Mouse (Mus musculus) midbrain, postnatal 0 days (tissue): ENCODE data around the gene Slx1b. TPM values are rescaled to one million over a fixed set of nuclear protein-coding genes. Genes with fewer than 3 reads are reported as not detected.

Experiments
- ATAC-seq: fragments of 200-750 bp; cut with Nextera tagmentation; 2 replicates; pipeline ENCODE4 v1.8.0; 2017; ENCODE audit warnings: moderate number of reproducible peaks, mild to moderate bottlenecking, moderate TSS enrichment, moderate library complexity; ENCODE audit not compliant: low FRiP score
- DNase-seq: peaks from one replicate; pipeline ENCODE4 v3.0.0-alpha.2; 2015; ENCODE audit warnings: low spot score
- H3K27ac ChIP-seq: fragments of 300-500 bp; sonication (generic); 2 replicates; pipeline ENCODE4 v1.5.1; 2014; ENCODE audit warnings: low read depth, mild to moderate bottlenecking, low read length, mixed read lengths
- H3K27me3 ChIP-seq: fragments of 300-500 bp; sonication (generic); 2 replicates; pipeline ENCODE4 v1.6.1; 2014; ENCODE audit warnings: low read length, control low read depth, mixed read lengths; ENCODE audit not compliant: insufficient read depth
- H3K36me3 ChIP-seq: fragments of 300-500 bp; sonication (generic); 2 replicates; pipeline ENCODE4 v1.6.1; 2014; ENCODE audit warnings: low read length, control low read depth, mixed read lengths; ENCODE audit not compliant: insufficient read depth
- H3K4me1 ChIP-seq: fragments of 300-500 bp; sonication (generic); 2 replicates; pipeline ENCODE4 v1.6.1; 2014; ENCODE audit warnings: mild to moderate bottlenecking, control low read depth, antibody characterized with exemption, low read length, mixed read lengths; ENCODE audit not compliant: insufficient read depth
- H3K4me2 ChIP-seq: fragments of 300-500 bp; sonication (generic); 2 replicates; pipeline ENCODE4 v1.6.1; 2014; ENCODE audit warnings: low read depth, mild to moderate bottlenecking, low read length, mixed read lengths; ENCODE audit not compliant: poor library complexity, severe bottlenecking
- H3K4me3 ChIP-seq: fragments of 300-500 bp; sonication (generic); 2 replicates; pipeline ENCODE4 v1.5.1; 2014; ENCODE audit warnings: low read depth, mild to moderate bottlenecking, low read length, moderate library complexity
- H3K9ac ChIP-seq: fragments of 300-500 bp; sonication (generic); replicated peaks from 2 replicates; pipeline ENCODE4 v1.6.1; 2014; ENCODE audit warnings: mild to moderate bottlenecking, low read length, moderate library complexity, mixed read lengths; ENCODE audit not compliant: poor library complexity, severe bottlenecking
- H3K9me3 ChIP-seq: fragments of 300-500 bp; sonication (generic); 2 replicates; pipeline ENCODE4 v1.6.1; 2016; ENCODE audit warnings: low read length, control low read depth
- CTCF ChIP-seq: IDR thresholded peaks from 2 replicates; pipeline ENCODE4 v1.5.1; 2016; ENCODE audit warnings: antibody characterized with exemption, mild to moderate bottlenecking
- WGBS: fragments of 180-500 bp; shearing (Covaris S2); extraction: QIAGEN DNeasy Blood & Tissue Kit; methylation state at CpG from one replicate; pipeline ENCODE4 v1.1.7; 2014; 5-methylcytosine and 5-hydroxymethylcytosine counted together
- polyA plus RNA-seq: library from polyadenylated mRNA; unstranded; fragments of >200 nt; fragmentation: Nextera tagmentation; extraction: Ambion mirVana; gene quantifications from 2 replicates; pipeline ENCODE4 v1.2.1, GENCODE M21; 2015
- total RNA-seq: library from RNA; depleted of rRNA; stranded (reverse); fragments of >200 nt; gene quantifications from 2 replicates; pipeline ENCODE4 v1.2.3, GENCODE M21; 2014

Slx1b gene
- total and polyA plus RNA-seq, 2 experiments from 2014 or later, result 10.9 to 25.0 TPM

DNA sequence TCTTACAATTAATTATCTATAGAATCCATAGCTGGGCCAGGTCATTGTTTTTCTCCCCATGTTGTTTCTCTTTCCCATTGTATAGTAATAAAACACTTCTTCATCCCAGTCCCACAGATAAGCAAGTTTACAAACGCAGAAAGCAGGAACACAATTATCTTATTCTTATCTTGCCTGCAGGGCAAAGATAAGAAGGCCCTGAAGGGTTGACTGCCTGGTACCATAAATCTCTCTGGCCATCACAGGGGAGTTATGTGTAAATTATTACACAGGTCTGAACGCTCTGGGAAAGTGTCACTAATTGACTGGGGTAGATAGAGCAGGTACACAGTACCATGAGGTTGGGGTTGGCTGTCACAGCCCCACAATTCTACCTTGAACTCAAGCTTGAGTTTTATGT lies 44.7 kb downstream of the Slx1b start:
- H3K4me3 ChIP-seq, result no peak overlapping the region
- H3K36me3 ChIP-seq, result no peaks in the 10 kb centered on the region
- no peak overlapping the region for H3K4me2 ChIP-seq
- H3K9ac ChIP-seq, result no peak overlapping the region
- 77% methylated on average over 2 of the region's 2 CpGs for WGBS
- ATAC-seq (no peak), DNase-seq (no peak)
- H3K9me3 ChIP-seq, result no peaks in the 10 kb centered on the region
- no peak overlapping the region for H3K27ac ChIP-seq
- no peak for TF ChIP-seq CTCF
- no peaks in the 10 kb centered on the region for H3K4me1 ChIP-seq
- no peaks in the 10 kb centered on the region for H3K27me3 ChIP-seq

DNA sequence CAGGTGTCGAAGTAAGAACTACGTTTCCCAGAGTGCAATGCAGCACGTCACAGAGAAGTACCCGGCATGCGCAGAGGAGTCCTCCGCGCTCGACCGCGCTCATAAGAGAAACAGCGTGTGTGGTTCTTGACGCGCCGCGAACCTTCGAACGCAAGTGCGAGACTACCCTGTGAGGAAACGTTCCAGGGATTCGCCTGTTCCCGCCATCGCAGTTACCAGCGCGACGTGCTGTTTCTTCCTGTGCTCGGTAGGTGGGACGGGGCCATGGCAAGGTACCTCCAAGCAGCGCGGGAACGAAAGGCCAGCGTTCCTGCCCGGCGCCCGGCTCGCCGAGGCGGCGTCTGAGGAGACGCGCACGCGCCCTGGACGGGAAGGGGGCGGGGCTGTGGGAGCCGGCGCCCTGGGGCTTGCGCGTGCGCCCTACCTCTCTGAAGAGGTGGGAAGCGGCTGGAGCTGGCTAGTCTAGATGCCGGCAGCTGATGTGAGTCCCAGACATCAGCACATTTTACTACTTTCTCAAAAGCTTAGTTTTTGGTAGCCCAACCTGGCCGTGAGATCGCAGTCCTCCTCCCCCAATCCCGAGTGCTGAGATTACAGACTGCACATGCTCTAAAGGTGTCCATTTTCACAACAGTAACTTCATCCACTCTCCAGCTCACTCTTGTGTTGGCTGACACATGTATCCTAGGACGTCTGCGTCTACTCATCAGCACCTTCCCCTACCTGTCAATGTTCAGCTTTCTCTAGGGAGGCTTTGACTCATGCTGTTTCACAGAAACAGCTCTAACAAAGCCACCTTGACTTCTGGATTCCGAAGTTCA lies 46.1 kb downstream of the Slx1b start, which contains the start of gene Sgf29:
Gene Sgf29, plus strand, starts transcription at position 79 of the 821 bp plus-strand sequence.
- H3K9ac ChIP-seq, result peak within 1 kb of the TSS; percentile 73
- WGBS, result 1% methylated on average over 53 of the region's 57 CpGs
- peak; percentile 97 for ATAC-seq
- H3K27me3 ChIP-seq, result no peaks in the 10 kb centered on the region
- TF ChIP-seq CTCF, result peak; percentile 10; the same call in 1 of the 2 replicates
- no peaks in the 10 kb centered on the region for H3K9me3 ChIP-seq
- H3K27ac ChIP-seq, result peak within 1 kb of the TSS; percentile 91
- no peaks in the 10 kb centered on the region for H3K36me3 ChIP-seq
- H3K4me2 ChIP-seq, result peak within 1 kb of the TSS; percentile 66
- peak; percentile 95 for DNase-seq
- H3K4me1 ChIP-seq, result no peaks in the 10 kb centered on the region
- H3K4me3 ChIP-seq, result peak within 1 kb of the TSS; percentile 56

DNA sequence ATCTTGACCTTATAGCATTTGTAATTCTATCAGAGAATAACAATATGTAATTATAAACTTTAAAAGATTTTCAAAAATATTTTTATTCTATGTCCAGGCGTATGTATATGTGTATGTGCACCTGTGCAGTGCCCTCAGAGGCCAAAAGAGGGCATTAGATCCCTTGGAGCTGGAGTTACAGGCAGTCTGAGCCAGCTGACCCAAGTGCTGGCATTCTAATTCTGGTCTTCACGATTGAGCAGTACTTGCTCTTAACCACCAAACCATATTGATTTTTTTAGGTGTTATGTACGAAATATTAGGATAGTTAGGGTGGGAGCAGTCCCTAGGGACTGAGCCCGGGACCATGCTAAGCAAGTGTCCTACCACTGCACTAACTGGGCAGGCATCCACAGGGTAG lies 47.1 kb downstream of the Slx1b start:
- no peak for DNase-seq
- peak overlapping the region; percentile 73; the same call in 1 of the 2 replicates for H3K9ac ChIP-seq

DNA sequence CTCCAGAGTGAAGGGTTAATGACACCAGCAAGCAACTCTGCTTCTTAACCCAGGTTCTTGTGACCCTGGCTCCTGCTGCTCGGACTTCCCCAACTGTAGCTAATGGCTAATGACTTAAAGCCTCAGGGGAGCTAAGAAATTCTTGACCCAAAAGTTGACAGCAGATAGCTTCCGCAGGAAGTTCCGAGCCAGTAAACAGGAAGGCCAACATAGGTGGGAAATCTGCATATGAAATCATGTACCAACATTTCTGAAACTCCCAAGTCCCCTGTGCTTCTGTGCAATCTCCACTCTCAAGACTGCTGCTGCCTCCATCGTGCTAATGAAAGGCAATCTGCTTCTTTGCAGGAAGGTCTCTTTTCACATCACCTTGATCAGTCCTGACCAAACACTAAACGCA lies 49.9 kb downstream of the Slx1b start:
- no peaks in the 10 kb centered on the region for H3K9me3 ChIP-seq
- H3K36me3 ChIP-seq, result no peaks in the 10 kb centered on the region
- no peak overlapping the region for H3K9ac ChIP-seq
- H3K4me3 ChIP-seq, result no peak overlapping the region
- TF ChIP-seq CTCF, result no peak
- no peaks in the 10 kb centered on the region for H3K4me1 ChIP-seq
- WGBS, result 74% methylated on average over 5 of the region's 5 CpGs
- DNase-seq, result no peak
- no peak overlapping the region for H3K4me2 ChIP-seq
- H3K27me3 ChIP-seq, result no peaks in the 10 kb centered on the region
- H3K27ac ChIP-seq, result no peak overlapping the region
- ATAC-seq, result no peak

More for the DNA sequence above, 47.1 kb downstream of the Slx1b start:
- Histone ChIP-seq H3K4me1 (no peaks in the 10 kb centered on the region), H3K4me2 (peak overlapping the region; percentile 66), H3K36me3 (no peaks in the 10 kb centered on the region), H3K27ac (peak overlapping the region; percentile 91), H3K4me3 (peak overlapping the region; percentile 56), H3K27me3 (no peaks in the 10 kb centered on the region), H3K9me3 (no peaks in the 10 kb centered on the region)
- WGBS, result 82% methylated on average over 4 of the region's 4 CpGs
- peak; percentile 45 for TF ChIP-seq CTCF
- no peak for ATAC-seq

DNA sequence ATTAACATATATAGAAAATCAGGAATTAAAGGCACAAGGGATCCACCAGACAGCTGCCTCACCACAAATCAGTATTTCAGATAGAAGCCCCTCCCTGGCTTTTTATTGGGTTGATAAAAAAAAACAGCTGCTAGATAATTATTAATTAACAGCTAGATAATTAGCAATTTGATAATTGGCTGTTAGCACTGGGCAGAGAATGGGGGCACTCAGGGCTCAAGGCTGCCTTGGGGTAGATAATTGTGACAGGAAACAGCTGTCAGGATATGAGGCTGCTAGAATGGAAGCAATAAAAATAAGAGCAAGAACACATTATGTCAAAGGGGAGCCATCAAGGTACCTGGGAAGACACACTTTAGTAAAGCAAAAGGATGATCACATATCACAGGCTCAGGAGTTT lies 50.7 kb downstream of the Slx1b start:
- H3K4me2 ChIP-seq, result no peak overlapping the region
- no peak for TF ChIP-seq CTCF
- no peak for ATAC-seq
- no peak overlapping the region for H3K4me3 ChIP-seq
- no peak for DNase-seq
- no peak overlapping the region for H3K27ac ChIP-seq
- H3K36me3 ChIP-seq, result no peaks in the 10 kb centered on the region
- no peak overlapping the region for H3K9ac ChIP-seq
- H3K9me3 ChIP-seq, result no peaks in the 10 kb centered on the region
- H3K4me1 ChIP-seq, result no peaks in the 10 kb centered on the region
- H3K27me3 ChIP-seq, result no peaks in the 10 kb centered on the region

DNA sequence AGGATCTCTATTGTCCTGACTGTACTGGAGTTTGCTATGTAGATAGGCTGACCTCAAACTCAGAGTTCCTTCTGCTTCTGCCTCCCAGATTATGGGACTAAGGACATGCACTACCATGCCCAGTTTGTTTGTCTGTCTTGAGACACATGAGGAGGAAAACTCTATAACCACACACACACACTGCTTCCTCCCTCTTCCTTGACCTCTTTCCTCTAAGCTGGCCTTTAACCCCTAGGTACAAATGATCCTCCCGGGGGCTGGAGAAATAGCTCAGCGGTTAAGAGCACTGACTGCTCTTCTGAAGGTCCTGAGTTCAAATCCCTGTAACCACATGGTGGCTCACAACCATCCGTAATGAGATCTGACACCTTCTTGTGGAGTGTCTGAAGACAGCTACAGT lies 51.2 kb downstream of the Slx1b start:
- DNase-seq (no peak), ATAC-seq (no peak)
- no peaks in the 10 kb centered on the region for H3K9me3 ChIP-seq
- H3K4me3 ChIP-seq, result no peak overlapping the region
- no peaks in the 10 kb centered on the region for H3K36me3 ChIP-seq
- H3K27me3 ChIP-seq, result no peaks in the 10 kb centered on the region
- 72% methylated on average over 3 of the region's 3 CpGs for WGBS
- H3K4me1 ChIP-seq, result no peaks in the 10 kb centered on the region
- H3K9ac ChIP-seq, result no peak overlapping the region
- TF ChIP-seq CTCF, result no peak
- no peak overlapping the region for H3K27ac ChIP-seq
- no peak overlapping the region for H3K4me2 ChIP-seq
